Mouse (Mus musculus) lung, embryonic 14.5 days (tissue): ENCODE results near the gene Slc30a2. TPM values are rescaled to one million over a fixed set of nuclear protein-coding genes. Genes with fewer than 3 reads are reported as not detected.

ENCODE experiments used
- ATAC-seq: fragments of 200-750 bp; cut with Nextera tagmentation; 2 replicates; pipeline ENCODE4 v1.8.0; 2017; ENCODE audit warnings: mild to moderate bottlenecking, moderate TSS enrichment, moderate library complexity; ENCODE audit not compliant: insufficient read depth
- DNase-seq: peaks from one replicate; pipeline ENCODE4 v3.0.0-alpha.2; 2015
- H3K27ac ChIP-seq: fragments of 300-500 bp; sonication (generic); 2 replicates; pipeline ENCODE4 v1.5.1; 2014; ENCODE audit warnings: low read depth, mild to moderate bottlenecking, moderate library complexity
- H3K27me3 ChIP-seq: fragments of 300-500 bp; sonication (generic); 2 replicates; pipeline ENCODE4 v1.6.1; 2014; ENCODE audit warnings: low read length, control low read depth; ENCODE audit not compliant: insufficient read depth
- H3K36me3 ChIP-seq: fragments of 300-500 bp; sonication (generic); 2 replicates; pipeline ENCODE4 v1.6.1; 2014; ENCODE audit warnings: control low read depth; ENCODE audit not compliant: insufficient read depth
- H3K4me1 ChIP-seq: fragments of 300-500 bp; sonication (generic); 2 replicates; pipeline ENCODE4 v1.6.1; 2014; ENCODE audit warnings: antibody characterized with exemption, control low read depth; ENCODE audit not compliant: insufficient read depth
- H3K4me2 ChIP-seq: fragments of 300-500 bp; sonication (generic); 2 replicates; pipeline ENCODE4 v1.6.1; 2014; ENCODE audit warnings: mild to moderate bottlenecking
- H3K4me3 ChIP-seq: fragments of 300-500 bp; sonication (generic); 2 replicates; pipeline ENCODE4 v1.5.1; 2014; ENCODE audit warnings: low read depth, low read length
- H3K9ac ChIP-seq: fragments of 300-500 bp; sonication (generic); 2 replicates; pipeline ENCODE4 v1.6.1; 2014
- H3K9me3 ChIP-seq: fragments of 300-500 bp; sonication (generic); 2 replicates; pipeline ENCODE4 v1.6.1; 2016; ENCODE audit warnings: low read depth, low read length, control low read depth
- CTCF ChIP-seq: IDR thresholded peaks from 2 replicates; pipeline ENCODE4 v1.5.1; 2016; ENCODE audit warnings: antibody characterized with exemption, low read depth
- WGBS: fragments of 180-500 bp; shearing (Covaris S2); extraction: QIAGEN DNeasy Blood & Tissue Kit; methylation state at CpG from one replicate; pipeline ENCODE4 v1.1.7; 2014; 5-methylcytosine and 5-hydroxymethylcytosine counted together
- polyA plus RNA-seq: library from polyadenylated mRNA; unstranded; fragments of >200 nt; fragmentation: Nextera tagmentation; extraction: Ambion mirVana; gene quantifications from 2 replicates; pipeline ENCODE4 v1.2.1, GENCODE M21; 2014

Slc30a2 gene
- polyA plus RNA-seq, 1 experiment from 2014 or later, result 0.05 TPM

DNA sequence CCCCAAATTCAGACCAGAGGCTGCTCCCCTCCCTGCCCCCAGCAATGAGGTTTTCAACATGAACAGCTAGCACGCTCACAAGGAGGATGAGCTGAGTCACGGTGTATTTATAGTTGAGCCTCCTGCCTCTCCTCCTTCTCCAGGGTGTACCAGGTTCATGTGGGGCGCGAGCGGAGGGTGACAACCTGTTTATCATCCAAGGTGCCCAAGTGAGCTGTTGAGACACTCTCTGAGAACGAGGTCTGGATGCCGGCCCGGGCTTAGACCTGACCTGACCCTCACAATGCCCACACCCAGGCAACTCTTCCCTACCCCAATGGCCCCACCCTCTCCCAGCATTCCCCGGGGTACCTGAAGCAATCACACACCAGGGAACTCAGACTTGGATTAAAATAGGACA lies 42.7 kb upstream of the Slc30a2 start:
- DNase-seq, result no peak
- H3K4me3 ChIP-seq, result no peak overlapping the region

DNA sequence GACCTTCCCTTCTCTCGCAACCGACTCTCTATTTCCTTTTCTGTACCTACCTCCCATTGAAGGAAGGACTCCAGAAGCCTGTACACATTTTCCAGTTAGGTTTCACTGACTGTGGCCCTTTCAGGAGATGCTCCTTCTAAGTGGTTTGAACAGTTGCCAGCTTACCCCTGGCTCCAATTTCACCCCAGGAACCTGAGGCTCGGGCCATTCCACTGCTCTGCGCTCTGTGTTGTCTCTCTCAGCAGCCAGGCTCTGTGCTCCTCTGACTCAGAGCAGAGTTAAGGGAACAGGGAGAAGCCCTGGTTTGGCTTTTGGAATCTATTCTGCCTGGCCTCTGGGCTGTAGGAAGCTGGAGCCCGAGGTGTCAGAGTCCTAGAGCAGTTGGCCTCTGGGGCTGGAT lies 40.9 kb upstream of the Slc30a2 start:
- no peak for ATAC-seq
- Histone ChIP-seq H3K27ac (no peak overlapping the region), H3K4me2 (no peak overlapping the region), H3K9ac (no peak overlapping the region), H3K36me3 (no peaks in the 10 kb centered on the region), H3K4me1 (no peaks in the 10 kb centered on the region), H3K9me3 (no peaks in the 10 kb centered on the region), H3K27me3 (no peaks in the 10 kb centered on the region), H3K4me3 (no peak overlapping the region)
- TF ChIP-seq CTCF, result no peak
- no peak for DNase-seq
- 77% methylated on average over 5 of the region's 5 CpGs for WGBS

More for the DNA sequence above, 42.7 kb upstream of the Slc30a2 start:
- Histone ChIP-seq H3K36me3 (no peaks in the 10 kb centered on the region), H3K4me2 (no peak overlapping the region), H3K27me3 (no peaks in the 10 kb centered on the region), H3K9ac (no peak overlapping the region), H3K9me3 (0 out of 2 replicates have a peak, but pooled peaks cover 2% of the 10 kb centered on the region), H3K4me1 (no peaks in the 10 kb centered on the region), H3K27ac (no peak overlapping the region)
- ATAC-seq, result no peak
- 58% methylated on average over 9 of the region's 9 CpGs for WGBS
- no peak for TF ChIP-seq CTCF

DNA sequence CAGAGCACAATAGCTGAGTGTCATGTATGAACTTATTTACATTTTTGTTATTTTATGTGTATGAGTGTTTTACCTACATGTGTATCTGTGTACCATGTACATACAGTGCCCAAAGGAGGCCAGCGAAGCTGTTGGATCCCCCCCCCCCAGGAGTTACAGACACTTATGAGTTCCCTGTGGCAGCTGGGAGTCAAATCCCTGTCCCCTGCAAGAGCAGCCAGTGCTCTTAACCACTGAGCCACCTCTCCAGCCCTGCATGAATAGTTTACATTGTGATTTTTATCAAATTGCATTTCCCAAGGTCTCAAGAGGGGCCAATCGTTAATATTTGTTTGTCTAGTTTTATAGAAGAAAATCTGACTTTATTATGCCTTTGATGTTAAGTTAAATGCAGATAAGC lies 36.0 kb upstream of the Slc30a2 start:
- peak overlapping the region; percentile 42; the same call in 1 of the 2 replicates for H3K4me2 ChIP-seq

DNA sequence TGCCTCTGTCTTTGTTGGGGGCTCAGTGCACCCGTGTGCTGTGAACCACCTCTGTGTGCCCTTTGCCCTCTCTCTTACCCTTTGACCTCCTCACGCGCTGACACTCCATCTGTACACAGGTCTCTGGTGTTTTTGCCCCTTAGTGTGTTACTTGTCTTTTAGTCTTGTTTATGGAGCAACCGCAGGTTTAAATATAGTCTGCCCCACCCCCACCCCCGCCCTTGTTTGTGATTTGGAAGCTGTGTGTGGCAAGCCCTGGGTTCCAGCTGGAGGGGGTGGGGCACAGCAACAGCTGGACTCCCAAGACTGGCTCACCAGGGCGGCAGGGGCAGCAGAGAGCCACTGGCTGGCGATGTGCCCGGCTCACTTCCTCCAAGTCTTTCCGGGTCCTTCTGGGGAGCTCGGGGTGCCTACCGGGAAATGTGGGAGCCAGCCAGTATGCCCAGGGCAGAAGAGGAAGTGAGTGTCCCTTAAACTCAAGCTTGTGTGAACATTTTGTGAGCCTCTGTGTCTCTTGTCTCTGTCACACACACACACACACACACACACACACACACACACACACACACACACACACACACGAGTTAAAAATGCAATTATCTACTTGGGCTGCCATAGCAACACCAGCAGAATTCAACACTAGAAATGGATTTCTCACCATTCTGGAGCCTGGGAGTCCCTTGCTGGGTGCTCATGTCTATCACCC lies 35.5 kb upstream of the Slc30a2 start:
- DNase-seq (peak; percentile 83), ATAC-seq (peak; percentile 77)
- peak; percentile 67 for TF ChIP-seq CTCF
- WGBS, result 4% methylated on average over 12 of the region's 12 CpGs
- Histone ChIP-seq H3K27me3 (no peaks in the 10 kb centered on the region), H3K4me1 (peaks cover 5% of the 10 kb centered on the region; the same call in 1 of the 2 replicates), H3K36me3 (no peaks in the 10 kb centered on the region), H3K4me2 (peak overlapping the region; percentile 42; the same call in 1 of the 2 replicates), H3K27ac (no peak overlapping the region), H3K9me3 (peaks cover 1% of the 10 kb centered on the region; the same call in 1 of the 2 replicates), H3K9ac (no peak overlapping the region), H3K4me3 (no peak overlapping the region)

More for the DNA sequence above, 36.0 kb upstream of the Slc30a2 start:
- 30% methylated on average over 2 of the region's 2 CpGs for WGBS
- no peaks in the 10 kb centered on the region for H3K27me3 ChIP-seq
- H3K9me3 ChIP-seq, result no peaks in the 10 kb centered on the region
- H3K4me3 ChIP-seq, result no peak overlapping the region
- H3K9ac ChIP-seq, result no peak overlapping the region
- DNase-seq (peak; percentile 26), ATAC-seq (no peak; the same call in 1 of the 2 replicates)
- no peaks in the 10 kb centered on the region for H3K36me3 ChIP-seq
- peaks cover 5% of the 10 kb centered on the region; the same call in 1 of the 2 replicates for H3K4me1 ChIP-seq
- TF ChIP-seq CTCF, result no peak
- no peak overlapping the region for H3K27ac ChIP-seq

DNA sequence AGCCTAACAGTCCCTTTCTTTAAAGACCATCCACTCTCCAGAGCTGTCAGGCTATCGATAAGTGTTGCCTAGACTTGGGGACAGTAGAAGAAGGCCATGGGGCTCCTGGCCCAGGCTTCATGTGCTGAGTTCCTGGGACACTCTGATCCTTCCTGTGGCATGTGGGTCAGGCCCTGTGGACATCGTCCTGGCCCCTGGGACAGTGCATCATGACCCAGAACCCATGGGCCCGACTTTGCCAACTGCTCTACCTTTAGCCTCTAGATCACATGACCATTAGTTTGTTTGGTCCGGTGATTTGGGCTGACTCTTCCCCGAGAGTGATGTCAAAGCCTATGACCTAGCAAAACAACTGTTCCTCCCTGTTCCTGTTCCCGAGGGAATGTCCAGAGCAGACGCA lies 32.9 kb upstream of the Slc30a2 start:
- ATAC-seq, result no peak

DNA sequence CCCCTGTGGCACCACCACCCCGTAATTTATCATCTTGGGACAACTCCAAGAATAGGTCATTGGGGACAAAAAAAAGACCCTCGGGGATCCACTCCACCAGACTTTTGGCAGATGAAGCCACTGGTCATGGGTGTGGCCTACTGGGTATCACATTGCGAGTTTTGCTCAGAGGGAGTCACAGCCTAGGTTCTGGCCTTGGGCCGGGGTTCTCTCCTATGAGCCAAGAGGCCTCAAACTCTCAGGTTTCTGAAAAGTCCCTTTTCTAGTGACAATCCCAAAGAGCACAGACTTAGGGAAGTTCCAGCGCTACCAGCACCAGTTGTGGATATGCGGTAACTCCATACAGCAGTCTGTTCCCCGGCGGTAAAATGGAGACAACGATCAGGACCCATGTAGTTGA lies 32.3 kb upstream of the Slc30a2 start:
- Histone ChIP-seq H3K4me3 (no peak overlapping the region), H3K27me3 (no peaks in the 10 kb centered on the region), H3K36me3 (no peaks in the 10 kb centered on the region), H3K4me1 (peaks cover 5% of the 10 kb centered on the region; the same call in 1 of the 2 replicates), H3K9me3 (peaks cover 4% of the 10 kb centered on the region; the same call in 1 of the 2 replicates), H3K4me2 (no peak overlapping the region), H3K9ac (no peak overlapping the region), H3K27ac (no peak overlapping the region)
- DNase-seq, result no peak
- no peak for ATAC-seq
- TF ChIP-seq CTCF, result no peak
- WGBS, result 80% methylated on average over 9 of the region's 9 CpGs

More for the DNA sequence above, 32.9 kb upstream of the Slc30a2 start:
- peaks cover 5% of the 10 kb centered on the region; the same call in 1 of the 2 replicates for H3K4me1 ChIP-seq
- H3K36me3 ChIP-seq, result no peaks in the 10 kb centered on the region
- DNase-seq, result no peak
- H3K27ac ChIP-seq, result no peak overlapping the region
- peaks cover 4% of the 10 kb centered on the region; the same call in 1 of the 2 replicates for H3K9me3 ChIP-seq
- H3K4me3 ChIP-seq, result no peak overlapping the region
- H3K9ac ChIP-seq, result no peak overlapping the region
- no peak for TF ChIP-seq CTCF
- WGBS, result 78% methylated on average over 7 of the region's 7 CpGs
- no peaks in the 10 kb centered on the region for H3K27me3 ChIP-seq
- no peak overlapping the region for H3K4me2 ChIP-seq

DNA sequence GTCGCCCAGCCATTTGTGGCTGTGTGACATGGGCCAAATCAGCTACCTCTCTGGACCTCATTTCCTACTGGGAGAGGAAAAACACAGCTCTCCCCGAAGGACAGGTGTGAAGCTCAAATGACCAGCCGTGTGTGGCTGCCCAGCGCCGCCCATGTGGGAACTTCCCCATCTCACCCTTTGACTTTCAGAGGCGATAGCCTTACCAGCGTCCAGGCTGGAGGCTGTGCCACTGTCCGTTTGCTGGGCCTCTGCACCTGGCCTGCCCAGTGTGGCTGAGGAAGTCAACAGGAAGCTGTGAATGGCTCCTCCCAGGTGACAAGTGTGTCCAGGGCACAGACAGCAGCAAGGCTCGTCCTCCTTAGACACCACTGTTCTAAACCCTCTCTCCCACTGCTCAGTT lies 31.2 kb upstream of the Slc30a2 start:
- no peaks in the 10 kb centered on the region for H3K27me3 ChIP-seq
- peaks cover 5% of the 10 kb centered on the region; the same call in 1 of the 2 replicates for H3K4me1 ChIP-seq
- ATAC-seq (no peak), DNase-seq (no peak)
- H3K9me3 ChIP-seq, result peaks cover 4% of the 10 kb centered on the region; the same call in 1 of the 2 replicates
- H3K27ac ChIP-seq, result no peak overlapping the region
- H3K36me3 ChIP-seq, result no peaks in the 10 kb centered on the region
- H3K4me2 ChIP-seq, result no peak overlapping the region
- H3K9ac ChIP-seq, result no peak overlapping the region
- 76% methylated on average over 9 of the region's 9 CpGs for WGBS
- no peak overlapping the region for H3K4me3 ChIP-seq
- no peak for TF ChIP-seq CTCF
